Mouse (Mus musculus): Measurements from ENCODE around the gene Usmg5. TPM values are rescaled to one million over a fixed set of nuclear protein-coding genes. Genes with fewer than 3 reads are reported as not detected.

The Usmg5 gene
- polyA plus RNA-seq, 1 experiment = 68.8 TPM

DNA sequence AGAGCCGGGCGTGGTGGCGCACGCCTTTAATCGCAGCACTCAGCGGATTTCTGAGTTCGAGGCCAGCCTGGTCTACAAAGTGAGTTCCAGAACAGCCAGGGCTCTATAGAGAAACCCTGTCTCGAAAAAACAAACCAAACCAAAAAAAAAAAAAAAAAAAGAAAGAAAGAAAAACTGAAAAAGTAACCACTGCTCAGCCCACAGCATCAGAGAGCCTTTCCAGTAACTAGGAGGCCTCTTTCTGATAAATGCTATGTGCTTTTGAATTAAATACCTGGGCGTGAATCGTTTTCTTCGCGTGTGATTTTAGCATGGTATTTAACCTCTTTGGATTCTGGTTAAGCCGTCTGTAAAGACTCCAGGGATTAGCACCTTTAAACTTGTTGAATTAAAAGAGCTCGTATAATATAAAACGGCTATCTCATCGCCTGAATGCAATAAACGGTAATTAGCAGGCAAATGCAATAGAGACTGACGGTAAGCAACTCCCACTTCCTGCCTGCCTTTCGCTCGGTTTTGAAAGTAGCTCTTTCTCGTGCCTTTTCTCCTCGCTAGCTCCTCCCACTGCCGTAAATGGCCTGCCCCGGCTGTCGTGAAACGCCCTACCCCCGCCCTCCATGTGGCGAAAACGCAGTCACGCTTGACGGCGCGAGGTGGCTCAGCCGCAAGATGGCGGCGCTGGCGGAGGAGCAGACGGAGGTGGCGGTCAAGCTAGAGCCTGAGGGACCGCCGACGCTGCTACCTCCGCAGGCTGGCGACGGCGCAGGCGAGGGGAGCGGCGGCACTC, 23.2 kb downstream of the Usmg5 start, which contains the start of gene Taf5:
Taf5 (plus strand) TSS at position 651 of the 787 bp plus-strand sequence.
- peak within 1 kb of the TSS; percentile 70 for H3K4me3 ChIP-seq (replicated peaks; ENCODE audit: extremely low read depth, low read depth, low read length)
- DNase-seq = peak; percentile 97
- WGBS = 7% methylated on average over 49 of the region's 49 CpGs
- H3K4me1 ChIP-seq (ENCODE audit: control insufficient read depth, insufficient read depth, low read length) = no peaks in the 10 kb centered on the region
- TF ChIP-seq CTCF (IDR thresholded peaks at IDR 0.05; ENCODE audit: insufficient read depth, low read length) (no peak), POLR2A (IDR thresholded peaks at IDR 0.05; ENCODE audit: borderline replicate concordance, extremely low read depth, low read depth, low read length) (peak; percentile 97)

DNA sequence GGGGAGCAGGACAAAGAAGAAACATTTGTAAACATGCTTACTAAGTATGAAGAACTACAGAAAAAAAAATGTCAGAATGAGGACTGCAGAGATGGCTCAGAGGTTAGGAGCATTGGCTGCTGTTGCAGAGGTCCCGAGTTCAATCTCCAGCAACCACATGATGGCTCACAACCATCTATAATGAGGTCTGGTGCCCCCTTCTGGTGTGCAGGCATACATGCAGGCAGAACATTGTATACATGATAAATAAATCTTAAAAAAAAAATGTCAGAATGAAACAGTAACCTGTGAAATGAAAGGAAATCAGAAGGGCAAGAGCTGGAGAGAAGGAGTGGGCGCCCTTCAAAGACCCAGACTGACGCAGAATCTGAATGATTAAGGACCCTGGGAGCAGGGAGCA, 24.6 kb downstream of the Usmg5 start:
- 92% methylated on average over 3 of the region's 3 CpGs for WGBS

DNA sequence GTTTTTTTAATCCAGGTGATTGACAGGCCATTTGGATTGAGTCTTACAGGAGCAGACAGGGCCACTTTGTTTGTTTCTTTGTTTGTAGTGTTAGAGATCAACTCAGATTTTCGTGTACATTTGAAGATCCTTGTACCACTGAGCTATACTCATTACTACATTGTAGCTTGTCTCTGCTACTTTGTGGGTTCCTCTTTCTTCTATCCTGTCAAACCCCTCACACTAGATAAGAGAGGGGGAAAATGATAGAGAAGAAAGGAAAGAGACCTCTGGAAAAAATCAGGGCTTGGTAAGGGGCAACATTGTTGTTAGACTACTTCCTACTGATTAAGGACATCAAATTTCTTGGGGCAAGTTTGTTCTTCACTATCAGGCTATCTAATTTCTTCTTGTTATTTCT, 32.8 kb downstream of the Usmg5 start:
- TF ChIP-seq POLR2A (IDR thresholded peaks at IDR 0.05; ENCODE audit: borderline replicate concordance, extremely low read depth, low read depth, low read length) = no peak
- TF ChIP-seq CTCF (IDR thresholded peaks at IDR 0.05; ENCODE audit: insufficient read depth, low read length) = no peak
- no peak overlapping the region for H3K4me3 ChIP-seq (replicated peaks; ENCODE audit: extremely low read depth, low read depth, low read length)
- 57% methylated on average over 1 of the region's 1 CpGs for WGBS
- no peaks in the 10 kb centered on the region for H3K4me1 ChIP-seq (ENCODE audit: control insufficient read depth, insufficient read depth, low read length)
- DNase-seq = no peak

More for the DNA sequence above, 24.6 kb downstream of the Usmg5 start:
- Histone ChIP-seq H3K4me1 (ENCODE audit: control insufficient read depth, insufficient read depth, low read length) (no peaks in the 10 kb centered on the region), H3K4me3 (replicated peaks; ENCODE audit: extremely low read depth, low read depth, low read length) (no peak overlapping the region)
- TF ChIP-seq POLR2A (IDR thresholded peaks at IDR 0.05; ENCODE audit: borderline replicate concordance, extremely low read depth, low read depth, low read length) = no peak
- TF ChIP-seq CTCF (IDR thresholded peaks at IDR 0.05; ENCODE audit: insufficient read depth, low read length) = no peak
- no peak for DNase-seq

DNA sequence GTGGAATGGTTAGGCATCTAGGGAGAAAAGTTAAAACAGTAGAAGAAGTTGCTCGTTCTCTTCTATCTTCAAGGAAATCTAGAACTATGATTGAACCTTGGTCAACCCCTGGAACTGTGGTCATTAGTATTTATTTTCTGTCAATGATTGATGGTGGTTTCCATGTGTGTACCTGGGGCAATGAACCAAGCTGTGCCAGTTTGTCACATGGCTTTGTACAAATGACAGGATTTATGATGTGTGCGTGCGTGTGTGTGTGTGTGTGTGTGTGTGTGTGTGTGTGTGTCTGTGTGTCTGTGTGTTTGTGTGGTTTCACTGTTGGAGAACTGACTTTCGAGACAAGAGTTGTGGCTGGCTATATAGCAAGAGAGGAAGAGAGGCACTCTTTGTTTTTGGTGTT, 37.0 kb downstream of the Usmg5 start:
- no peak for TF ChIP-seq POLR2A (IDR thresholded peaks at IDR 0.05; ENCODE audit: borderline replicate concordance, extremely low read depth, low read depth, low read length)
- TF ChIP-seq CTCF (IDR thresholded peaks at IDR 0.05; ENCODE audit: insufficient read depth, low read length) = no peak
- H3K4me1 ChIP-seq (ENCODE audit: control insufficient read depth, insufficient read depth, low read length) = peaks cover 3% of the 10 kb centered on the region; the same call in 1 of the 2 replicates
- H3K4me3 ChIP-seq (replicated peaks; ENCODE audit: extremely low read depth, low read depth, low read length) = no peak overlapping the region
- 76% methylated on average over 4 of the region's 4 CpGs for WGBS
- DNase-seq = no peak

DNA sequence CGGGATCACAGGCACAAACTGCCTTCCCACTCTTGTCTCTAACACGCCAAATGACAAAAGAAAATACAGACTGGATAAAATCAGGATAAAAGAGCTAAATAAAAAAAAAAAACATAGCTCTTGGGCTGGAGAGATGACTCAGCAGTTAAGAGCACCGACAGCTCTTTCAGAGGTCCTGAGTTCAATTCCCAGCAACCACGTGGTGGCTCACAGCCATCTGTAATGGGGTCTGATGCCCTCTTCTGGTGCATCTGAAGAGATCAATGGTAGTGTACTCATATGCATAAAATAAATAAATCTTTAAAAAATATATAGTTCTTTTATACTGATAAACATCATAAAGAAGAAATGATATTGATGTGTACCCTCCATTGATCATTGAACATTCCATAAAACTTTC, 37.5 kb downstream of the Usmg5 start:
- Histone ChIP-seq H3K4me1 (ENCODE audit: control insufficient read depth, insufficient read depth, low read length) (peaks cover 3% of the 10 kb centered on the region; the same call in 1 of the 2 replicates), H3K4me3 (replicated peaks; ENCODE audit: extremely low read depth, low read depth, low read length) (no peak overlapping the region)
- 77% methylated on average over 4 of the region's 4 CpGs for WGBS
- no peak for DNase-seq
- TF ChIP-seq POLR2A (IDR thresholded peaks at IDR 0.05; ENCODE audit: borderline replicate concordance, extremely low read depth, low read depth, low read length) (no peak), CTCF (IDR thresholded peaks at IDR 0.05; ENCODE audit: insufficient read depth, low read length) (no peak)

DNA sequence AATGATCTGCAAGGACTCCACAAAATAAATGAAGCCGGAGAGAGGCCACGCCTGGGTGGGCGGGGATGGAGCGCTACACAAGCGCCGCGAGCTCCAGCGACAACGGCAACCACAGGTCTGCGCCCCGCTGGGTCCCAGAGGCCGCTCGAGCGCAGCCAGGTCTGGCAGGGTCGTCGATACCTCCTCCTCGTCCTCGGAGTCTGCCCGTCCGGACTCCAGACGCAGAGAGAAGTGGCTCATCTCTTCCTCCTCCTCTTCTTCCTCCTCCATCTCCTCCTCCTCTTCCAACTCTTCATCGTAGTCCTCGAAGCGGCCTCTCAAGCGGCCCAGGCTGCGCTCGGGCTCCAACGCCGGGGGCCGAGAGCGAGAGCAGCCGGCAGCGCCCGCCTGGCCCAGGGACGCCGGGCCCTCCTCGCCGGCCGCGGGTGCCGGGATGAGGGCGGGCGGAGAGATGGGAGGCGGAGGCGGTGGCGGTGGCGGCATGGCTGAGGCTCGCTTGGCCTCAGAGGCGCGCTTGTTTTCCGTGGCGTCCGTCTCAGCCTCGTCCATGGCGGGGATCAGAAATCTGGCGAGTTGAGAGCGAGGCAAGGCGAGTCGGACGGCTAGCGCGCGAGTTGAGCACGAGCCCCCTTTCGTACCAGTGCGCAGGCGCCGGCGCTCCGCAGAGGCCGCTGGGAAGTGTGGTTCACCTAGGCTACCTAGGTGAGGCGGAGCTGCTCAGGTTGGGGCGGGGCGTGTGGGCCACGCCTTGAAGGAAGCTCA, 40.0 kb downstream of the Usmg5 start, which contains the start of gene Pcgf6:
Pcgf6 (minus strand) TSS at position 636 of the 762 bp plus-strand sequence.
- WGBS = under 1% methylated on average over 74 of the region's 75 CpGs
- Histone ChIP-seq H3K4me3 (replicated peaks; ENCODE audit: extremely low read depth, low read depth, low read length) (peak within 1 kb of the TSS; percentile 83), H3K4me1 (ENCODE audit: control insufficient read depth, insufficient read depth, low read length) (peaks cover 3% of the 10 kb centered on the region; the same call in 1 of the 2 replicates)
- peak; percentile 78 for DNase-seq
- no peak for TF ChIP-seq CTCF (IDR thresholded peaks at IDR 0.05; ENCODE audit: insufficient read depth, low read length)
- TF ChIP-seq POLR2A (IDR thresholded peaks at IDR 0.05; ENCODE audit: borderline replicate concordance, extremely low read depth, low read depth, low read length) = peak; percentile 38; the same call in 1 of the 2 replicates

DNA sequence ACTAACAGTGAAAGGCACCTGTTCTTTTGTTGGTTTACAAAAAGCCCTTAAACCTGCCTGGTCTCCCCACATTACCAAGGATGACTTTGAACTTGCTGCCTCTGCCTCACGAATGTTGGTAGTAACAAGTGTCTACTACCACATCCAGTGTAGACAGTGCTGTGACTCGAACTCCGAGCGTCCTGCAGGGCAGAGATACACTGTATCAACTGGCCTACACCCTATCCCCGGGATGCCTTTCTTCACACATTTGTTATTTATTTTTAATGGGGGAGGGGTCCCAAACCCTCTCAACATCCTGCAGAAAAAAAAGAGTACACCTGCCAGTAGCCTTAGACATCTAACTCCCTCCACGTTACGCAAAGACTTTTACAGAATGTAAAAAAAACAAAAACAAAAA, 40.6 kb downstream of the Usmg5 start:
- no peak for DNase-seq

DNA sequence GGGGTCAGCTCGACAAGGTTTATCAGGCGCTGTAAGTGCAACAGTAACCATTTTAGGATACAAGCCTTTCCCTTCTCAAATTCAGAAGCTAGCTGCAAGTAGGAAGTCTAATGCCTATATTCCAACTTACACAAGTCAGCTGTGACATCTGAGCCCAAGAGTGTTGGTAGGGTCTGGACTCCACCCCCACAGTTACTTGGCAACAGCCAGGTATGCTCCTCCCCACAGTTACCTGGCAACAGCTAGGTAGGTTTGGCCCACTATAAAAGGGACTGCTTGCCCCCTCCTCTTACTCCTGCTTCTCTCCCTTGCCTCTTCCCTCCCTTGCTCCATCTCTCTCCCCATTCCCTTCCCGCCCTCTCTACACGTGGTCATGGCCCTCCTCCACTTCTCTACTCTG, 41.4 kb downstream of the Usmg5 start:
- 71% methylated on average over 4 of the region's 4 CpGs for WGBS
- no peak for DNase-seq
- Histone ChIP-seq H3K4me3 (replicated peaks; ENCODE audit: extremely low read depth, low read depth, low read length) (no peak overlapping the region), H3K4me1 (ENCODE audit: control insufficient read depth, insufficient read depth, low read length) (peaks cover 3% of the 10 kb centered on the region; the same call in 1 of the 2 replicates)
- TF ChIP-seq POLR2A (IDR thresholded peaks at IDR 0.05; ENCODE audit: borderline replicate concordance, extremely low read depth, low read depth, low read length) = no peak
- TF ChIP-seq CTCF (IDR thresholded peaks at IDR 0.05; ENCODE audit: insufficient read depth, low read length) = no peak

More for the DNA sequence above, 40.6 kb downstream of the Usmg5 start:
- 8% methylated on average over 7 of the region's 7 CpGs for WGBS
- TF ChIP-seq CTCF (IDR thresholded peaks at IDR 0.05; ENCODE audit: insufficient read depth, low read length) = no peak
- H3K4me3 ChIP-seq (replicated peaks; ENCODE audit: extremely low read depth, low read depth, low read length) = peak overlapping the region; percentile 1
- H3K4me1 ChIP-seq (ENCODE audit: control insufficient read depth, insufficient read depth, low read length) = peaks cover 3% of the 10 kb centered on the region; the same call in 1 of the 2 replicates

DNA sequence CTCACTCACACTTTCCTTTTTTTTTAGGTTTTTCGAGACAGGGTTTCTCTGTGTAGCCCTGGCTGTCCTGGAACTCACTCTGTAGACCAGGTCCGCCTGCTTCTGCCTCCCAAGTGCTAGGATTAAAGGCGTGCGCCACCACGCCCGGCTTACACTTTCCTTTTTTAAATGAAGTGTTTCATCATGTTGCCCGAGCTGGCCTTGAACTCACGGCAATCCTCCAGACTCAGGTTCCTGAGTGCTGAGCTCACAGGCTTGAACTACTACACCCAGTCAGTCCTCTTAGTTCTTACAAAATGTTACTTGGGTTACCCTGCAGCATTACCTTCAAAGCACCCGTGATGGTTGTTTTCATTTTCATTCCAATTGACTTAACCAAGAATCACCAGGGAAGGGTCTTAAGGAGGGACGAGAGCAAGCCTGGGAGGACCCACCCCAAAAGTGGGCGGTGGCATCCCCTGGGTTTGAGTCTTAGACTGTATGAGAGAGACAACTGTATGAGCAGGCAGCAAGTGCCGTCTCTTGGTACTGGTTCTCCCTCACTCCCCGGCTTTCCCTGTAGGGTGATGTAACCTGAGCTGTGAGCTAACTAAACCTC, 43.1 kb downstream of the Usmg5 start:
- Histone ChIP-seq H3K4me1 (ENCODE audit: control insufficient read depth, insufficient read depth, low read length) (peaks cover 3% of the 10 kb centered on the region; the same call in 1 of the 2 replicates), H3K4me3 (replicated peaks; ENCODE audit: extremely low read depth, low read depth, low read length) (no peak overlapping the region)
- no peak for DNase-seq
- WGBS = 88% methylated on average over 13 of the region's 13 CpGs
- TF ChIP-seq CTCF (IDR thresholded peaks at IDR 0.05; ENCODE audit: insufficient read depth, low read length) = no peak
- no peak for TF ChIP-seq POLR2A (IDR thresholded peaks at IDR 0.05; ENCODE audit: borderline replicate concordance, extremely low read depth, low read depth, low read length)
